Mouse (Mus musculus) spleen, adult 18-20 months (tissue): Measurements from ENCODE around the gene Gm7138.
"Not testable (repeated sequence)": the region's sequence is repeated elsewhere in the genome, so short reads cannot be mapped to it uniquely, and the experiment has no call there.

Experiments used
- DNase-seq, 2 experiments: peaks; one replicate each; pipeline ENCODE4 v3.0.0; 2022; ENCODE audit warnings: mixed read lengths in 2 of 2

Gene Gm7138

GRCm38 (mm10) chr10:77741924-77742688, 34.6 kb downstream of the Gm7138 start, which contains the start of gene Gm18596:
Gene Gm18596 (minus strand): TSS chr10:77742638.
- DNase-seq = not testable (repeated sequence)

- DNase-seq = no peak
Observed at GRCm38 (mm10) chr10:77738929-77739328, 37.8 kb downstream of the Gm7138 start.

- no peak for DNase-seq
Observed at GRCm38 (mm10) chr10:77735928-77736327, 40.8 kb downstream of the Gm7138 start.

- peak in 1 of 2 experiments; percentile 16 for DNase-seq
Observed at GRCm38 (mm10) chr10:77729241-77729640, 47.5 kb downstream of the Gm7138 start.

- DNase-seq = no peak
Observed at GRCm38 (mm10) chr10:77728280-77728679, 48.5 kb downstream of the Gm7138 start.
